Mouse (Mus musculus): Measurements from ENCODE around the gene Fam92b. TPM values are rescaled to one million over a fixed set of nuclear protein-coding genes. Genes with fewer than 3 reads are reported as not detected.
A peak's percentile ranks its signal among the peaks of the same experiment; 100 is the strongest.

Gene Fam92b
- polyA plus RNA-seq, 1 experiment from 2014 or later = not detected

DNA sequence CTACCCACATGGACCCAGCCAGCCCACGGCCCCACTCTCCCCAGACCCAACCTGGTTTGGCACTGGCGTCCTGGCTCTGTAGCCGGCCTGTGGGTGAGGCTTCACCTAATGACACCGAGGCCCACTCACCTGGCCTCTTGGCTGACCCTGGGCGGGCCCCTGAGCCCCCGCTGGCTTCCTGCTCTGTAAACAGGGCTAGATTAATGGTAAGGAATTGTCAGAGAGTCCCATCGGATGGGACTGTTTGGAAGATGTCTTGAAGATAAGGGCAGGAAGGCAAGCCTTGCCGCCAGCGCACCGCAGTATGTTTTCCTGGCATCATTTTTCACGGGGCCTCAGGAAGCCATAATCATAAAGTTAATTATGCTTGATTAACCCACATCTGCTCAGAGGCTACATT is 30.8 kb upstream of the Fam92b start:
- Histone ChIP-seq H3K36me3 (no peaks in the 10 kb centered on the region), H3K4me2 (no peak overlapping the region), H3K27me3 (no peaks in the 10 kb centered on the region), H3K9ac (no peak overlapping the region), H3K4me3 (no peak overlapping the region), H3K27ac (no peak overlapping the region), H3K9me3 (no peaks in the 10 kb centered on the region), H3K4me1 (peaks cover 34% of the 10 kb centered on the region)
- 32% methylated on average over 11 of the region's 11 CpGs for WGBS
- no peak for ATAC-seq (ENCODE audit: insufficient number of reproducible peaks, low FRiP score, low TSS enrichment, low read depth)

- Histone ChIP-seq H3K4me1 (peaks cover 35% of the 10 kb centered on the region), H3K4me2 (no peak overlapping the region), H3K9me3 (no peaks in the 10 kb centered on the region), H3K4me3 (no peak overlapping the region), H3K36me3 (no peaks in the 10 kb centered on the region), H3K9ac (no peak overlapping the region), H3K27me3 (no peaks in the 10 kb centered on the region), H3K27ac (no peak overlapping the region)
- WGBS = 83% methylated on average over 8 of the region's 8 CpGs
- ATAC-seq (ENCODE audit: insufficient number of reproducible peaks, low FRiP score, low TSS enrichment, low read depth) = no peak
These were observed 30.1 kb upstream of the Fam92b start for GRCm38 (mm10) chr8:120207364-120207763.

GRCm38 (mm10) chr8:120205916-120206315 is 28.6 kb upstream of the Fam92b start:
- Histone ChIP-seq H3K9ac (no peak overlapping the region), H3K27ac (no peak overlapping the region), H3K4me2 (no peak overlapping the region), H3K4me1 (peaks cover 32% of the 10 kb centered on the region), H3K36me3 (no peaks in the 10 kb centered on the region), H3K4me3 (no peak overlapping the region), H3K9me3 (no peaks in the 10 kb centered on the region), H3K27me3 (no peaks in the 10 kb centered on the region)
- no peak for ATAC-seq (ENCODE audit: insufficient number of reproducible peaks, low FRiP score, low TSS enrichment, low read depth)
- 82% methylated on average over 9 of the region's 9 CpGs for WGBS

DNA sequence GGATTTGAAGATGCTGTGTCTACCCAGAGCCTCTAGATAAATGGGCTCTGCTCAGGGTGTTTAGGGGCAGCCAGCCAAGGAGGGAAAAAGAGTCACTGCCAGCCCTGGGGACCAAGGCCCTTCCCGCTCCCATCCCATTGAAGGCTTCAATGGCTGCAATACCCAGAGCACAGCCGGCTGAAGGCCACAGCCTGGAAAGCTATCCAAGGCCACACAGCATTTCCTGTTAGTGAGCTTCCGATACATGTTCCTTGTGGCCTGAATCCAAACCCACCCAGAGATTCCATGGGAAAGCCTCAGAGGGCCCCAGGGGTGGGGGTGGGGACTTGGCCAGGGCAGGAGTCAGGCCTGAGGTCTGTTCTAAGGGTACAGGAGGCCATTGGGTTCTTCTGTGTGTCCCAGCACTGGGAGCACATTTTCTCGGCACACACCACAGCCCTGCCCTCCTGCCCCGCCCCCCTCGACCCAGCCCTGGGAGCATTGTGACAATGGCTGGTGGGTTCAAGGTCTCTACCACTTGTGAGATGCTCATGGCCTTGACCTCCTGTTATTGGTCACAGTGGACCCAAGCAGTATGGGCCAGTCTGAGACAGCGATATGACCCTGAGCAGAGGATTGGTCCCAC is 27.6 kb upstream of the Fam92b start:
- Histone ChIP-seq H3K27me3 (no peaks in the 10 kb centered on the region), H3K4me3 (no peak overlapping the region), H3K4me1 (peaks cover 23% of the 10 kb centered on the region), H3K36me3 (no peaks in the 10 kb centered on the region), H3K4me2 (no peak overlapping the region), H3K9ac (no peak overlapping the region), H3K9me3 (no peaks in the 10 kb centered on the region; the same call in 1 of the 2 replicates), H3K27ac (0 out of 2 replicates have a peak overlapping the region, but pooled peaks have one; percentile 3)
- no peak for ATAC-seq (ENCODE audit: insufficient number of reproducible peaks, low FRiP score, low TSS enrichment, low read depth)
- 70% methylated on average over 7 of the region's 7 CpGs for WGBS

- H3K9ac ChIP-seq = no peak overlapping the region
- H3K9me3 ChIP-seq = no peaks in the 10 kb centered on the region; the same call in 1 of the 2 replicates
- no peaks in the 10 kb centered on the region for H3K27me3 ChIP-seq
- no peak for ATAC-seq (ENCODE audit: insufficient number of reproducible peaks, low FRiP score, low TSS enrichment, low read depth)
- H3K36me3 ChIP-seq = no peaks in the 10 kb centered on the region
- no peak overlapping the region for H3K4me2 ChIP-seq
- H3K27ac ChIP-seq = no peak overlapping the region
- H3K4me3 ChIP-seq = no peak overlapping the region
- WGBS = 62% methylated on average over 3 of the region's 3 CpGs
- peaks cover 15% of the 10 kb centered on the region for H3K4me1 ChIP-seq
These were observed 25.3 kb upstream of the Fam92b start for GRCm38 (mm10) chr8:120202546-120202945.

DNA sequence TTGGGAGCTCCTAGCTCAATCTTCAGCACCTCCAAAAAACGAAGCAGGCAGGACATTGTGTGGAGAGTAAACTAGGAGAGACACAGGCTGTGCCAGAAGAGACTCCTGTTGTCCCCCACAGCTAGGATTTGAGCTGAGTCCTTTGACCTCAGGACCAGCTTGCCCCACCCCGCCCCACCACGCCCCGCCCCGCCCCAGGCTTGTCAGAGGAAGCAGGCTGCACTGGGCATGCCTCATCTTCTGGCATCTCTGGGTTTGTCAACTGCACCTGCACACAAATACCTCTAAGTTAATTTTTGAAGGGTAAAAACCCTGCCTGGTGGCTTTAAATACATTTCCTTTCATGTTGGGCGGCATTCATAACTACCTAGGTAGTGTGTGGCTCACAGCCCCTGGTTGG is 24.1 kb upstream of the Fam92b start:
- Histone ChIP-seq H3K4me2 (no peak overlapping the region), H3K9me3 (no peaks in the 10 kb centered on the region; the same call in 1 of the 2 replicates), H3K9ac (no peak overlapping the region), H3K27ac (no peak overlapping the region), H3K4me1 (peaks cover 15% of the 10 kb centered on the region), H3K27me3 (no peaks in the 10 kb centered on the region), H3K36me3 (no peaks in the 10 kb centered on the region), H3K4me3 (no peak overlapping the region)
- WGBS = 84% methylated on average over 6 of the region's 6 CpGs
- no peak for ATAC-seq (ENCODE audit: insufficient number of reproducible peaks, low FRiP score, low TSS enrichment, low read depth)

DNA sequence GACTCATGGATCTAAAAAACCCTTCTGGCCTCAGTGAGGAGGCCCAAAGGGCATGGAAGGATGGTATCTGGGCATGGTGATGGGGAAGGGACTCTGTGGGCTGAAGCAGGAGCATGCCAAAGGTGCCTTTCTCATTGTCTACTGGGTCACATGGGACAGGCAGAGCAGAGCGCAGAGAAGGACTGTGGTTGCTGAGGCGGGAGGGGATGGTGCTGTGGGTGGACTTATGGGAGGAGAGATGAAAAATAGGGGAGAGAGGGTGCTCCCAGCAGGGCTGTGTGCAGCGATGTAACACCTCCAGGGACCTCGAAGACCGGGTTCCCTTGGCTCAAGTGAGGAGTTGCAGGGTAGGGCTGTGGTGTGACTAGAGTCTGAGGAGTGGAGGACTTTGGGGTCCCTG is 14.9 kb upstream of the Fam92b start:
- ATAC-seq (ENCODE audit: insufficient number of reproducible peaks, low FRiP score, low TSS enrichment, low read depth) = no peak
- no peak overlapping the region for H3K4me2 ChIP-seq
- WGBS = 91% methylated on average over 5 of the region's 5 CpGs

GRCm38 (mm10) chr8:120191633-120192032 is 14.4 kb upstream of the Fam92b start:
- Histone ChIP-seq H3K4me2 (peak overlapping the region; percentile 44; the same call in 1 of the 2 replicates), H3K4me1 (peaks cover 48% of the 10 kb centered on the region), H3K27ac (peak overlapping the region; percentile 82), H3K4me3 (no peak overlapping the region), H3K36me3 (no peaks in the 10 kb centered on the region), H3K27me3 (no peaks in the 10 kb centered on the region), H3K9me3 (no peaks in the 10 kb centered on the region), H3K9ac (no peak overlapping the region)
- ATAC-seq (ENCODE audit: insufficient number of reproducible peaks, low FRiP score, low TSS enrichment, low read depth) = no peak
- WGBS = 47% methylated on average over 5 of the region's 5 CpGs

More for the DNA sequence above, 14.9 kb upstream of the Fam92b start:
- Histone ChIP-seq H3K27me3 (no peaks in the 10 kb centered on the region), H3K4me1 (peaks cover 43% of the 10 kb centered on the region), H3K9me3 (no peaks in the 10 kb centered on the region), H3K36me3 (no peaks in the 10 kb centered on the region), H3K27ac (peak overlapping the region; percentile 82), H3K4me3 (no peak overlapping the region), H3K9ac (no peak overlapping the region)

DNA sequence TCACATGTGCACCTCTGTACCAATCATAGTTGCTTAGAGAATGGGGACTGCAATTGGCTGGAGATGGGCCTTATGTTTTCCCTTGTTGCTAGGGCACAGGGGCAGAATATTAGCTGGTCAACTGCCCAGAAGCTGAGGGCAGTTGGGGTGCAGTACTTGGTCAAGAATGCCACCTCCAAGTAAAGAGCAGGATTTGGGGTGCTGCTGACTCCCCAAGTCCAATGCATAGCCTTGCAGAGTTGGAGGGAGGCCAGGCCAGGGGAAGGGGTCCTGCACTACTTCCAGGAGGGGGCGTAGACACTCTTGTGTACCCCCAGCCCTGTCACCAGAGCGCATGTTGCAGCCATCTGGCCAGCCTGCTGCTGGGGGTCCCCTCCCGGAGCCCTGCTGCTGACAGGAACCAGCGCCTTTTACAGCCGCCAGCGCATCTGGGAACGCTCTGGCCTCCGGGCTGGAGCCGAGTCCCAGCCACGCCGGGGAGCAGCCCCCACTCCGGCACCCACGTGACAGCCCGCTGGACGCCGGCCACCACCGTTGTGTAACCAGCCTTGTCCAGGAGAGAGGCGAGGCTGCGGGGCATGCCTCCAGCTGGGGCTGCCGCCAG is 13.6 kb upstream of the Fam92b start:
- Histone ChIP-seq H3K4me3 (peak overlapping the region; percentile 27), H3K9me3 (no peaks in the 10 kb centered on the region), H3K27me3 (no peaks in the 10 kb centered on the region), H3K4me2 (peak overlapping the region; percentile 44), H3K9ac (no peak overlapping the region), H3K36me3 (no peaks in the 10 kb centered on the region), H3K27ac (peak overlapping the region; percentile 82), H3K4me1 (peaks cover 55% of the 10 kb centered on the region)
- WGBS = 9% methylated on average over 20 of the region's 20 CpGs
- peak; percentile 89 for ATAC-seq (ENCODE audit: insufficient number of reproducible peaks, low FRiP score, low TSS enrichment, low read depth)

DNA sequence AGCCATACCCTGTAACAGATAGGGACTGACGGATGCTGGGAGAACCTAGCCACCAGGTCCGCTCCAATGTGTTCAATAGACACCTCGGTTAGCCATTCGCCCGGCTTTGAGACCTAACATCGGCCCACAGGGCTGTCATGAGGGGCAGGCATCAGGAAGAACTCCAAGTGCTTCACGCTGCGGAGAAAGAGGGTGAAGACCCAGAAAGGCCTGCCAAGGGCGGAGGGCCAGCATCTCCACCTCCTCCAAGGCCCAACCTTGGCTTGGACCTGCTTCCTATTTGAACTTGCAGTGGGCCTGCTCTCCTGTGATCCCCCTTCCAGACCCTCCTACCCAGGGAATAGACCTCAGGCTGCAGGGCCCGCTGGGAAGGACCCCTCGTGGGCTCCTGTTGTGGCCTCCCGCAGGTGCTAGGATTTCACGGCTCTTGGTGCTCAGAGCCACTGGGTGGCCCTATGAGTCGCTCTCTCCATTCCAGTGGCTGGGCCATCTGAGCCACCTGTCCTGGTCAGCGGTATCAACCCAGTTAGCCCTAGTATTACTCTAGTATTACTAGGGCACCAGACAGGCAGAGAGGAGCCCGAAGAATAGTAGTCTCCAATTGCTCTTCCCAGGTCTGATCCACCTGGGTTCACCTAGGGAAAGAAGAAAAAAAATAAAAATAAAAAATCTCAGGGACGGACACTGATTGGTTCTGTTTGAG is 13.0 kb upstream of the Fam92b start:
- no peak overlapping the region for H3K4me2 ChIP-seq
- 0 out of 2 replicates have a peak, but pooled peaks have one; percentile 2 for ATAC-seq (ENCODE audit: insufficient number of reproducible peaks, low FRiP score, low TSS enrichment, low read depth)

GRCm38 (mm10) chr8:120189440-120189839 is 12.2 kb upstream of the Fam92b start:
- H3K4me3 ChIP-seq = no peak overlapping the region
- H3K4me2 ChIP-seq = no peak overlapping the region
- H3K27ac ChIP-seq = no peak overlapping the region
- no peaks in the 10 kb centered on the region for H3K36me3 ChIP-seq
- no peak overlapping the region for H3K9ac ChIP-seq
- peaks cover 70% of the 10 kb centered on the region for H3K4me1 ChIP-seq
- H3K27me3 ChIP-seq = no peaks in the 10 kb centered on the region
- 75% methylated on average over 6 of the region's 6 CpGs for WGBS
- H3K9me3 ChIP-seq = no peaks in the 10 kb centered on the region
- no peak for ATAC-seq (ENCODE audit: insufficient number of reproducible peaks, low FRiP score, low TSS enrichment, low read depth)

More for the DNA sequence above, 13.0 kb upstream of the Fam92b start:
- Histone ChIP-seq H3K9me3 (no peaks in the 10 kb centered on the region), H3K27ac (peak overlapping the region; percentile 82; the same call in 1 of the 2 replicates), H3K9ac (no peak overlapping the region), H3K36me3 (no peaks in the 10 kb centered on the region), H3K4me1 (peaks cover 61% of the 10 kb centered on the region), H3K4me3 (no peak overlapping the region), H3K27me3 (no peaks in the 10 kb centered on the region)
- WGBS = 71% methylated on average over 17 of the region's 17 CpGs

DNA sequence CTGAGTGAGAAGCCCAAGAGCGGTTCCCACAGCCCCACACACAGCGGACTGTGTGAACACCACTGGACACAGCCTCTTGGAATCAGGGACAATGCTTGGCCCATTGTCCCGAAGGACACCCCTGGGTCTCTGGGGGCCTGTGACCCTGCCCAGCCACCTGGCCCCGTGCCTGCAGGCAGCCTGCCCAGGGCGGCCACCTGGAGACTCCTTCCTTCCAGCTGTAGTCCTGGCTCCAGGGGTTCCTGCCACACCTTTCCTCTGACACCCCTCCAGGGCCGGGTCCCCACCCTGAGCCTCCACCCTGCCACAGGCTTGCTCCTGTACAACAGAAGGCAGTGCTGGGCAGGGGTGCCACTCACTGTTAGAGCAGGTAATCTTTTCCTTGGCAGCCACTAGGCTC is 11.2 kb upstream of the Fam92b start:
- no peaks in the 10 kb centered on the region for H3K9me3 ChIP-seq
- H3K36me3 ChIP-seq = no peaks in the 10 kb centered on the region
- H3K27me3 ChIP-seq = no peaks in the 10 kb centered on the region
- H3K4me1 ChIP-seq = peaks cover 79% of the 10 kb centered on the region
- H3K4me3 ChIP-seq = no peak overlapping the region
- H3K4me2 ChIP-seq = no peak overlapping the region
- ATAC-seq (ENCODE audit: insufficient number of reproducible peaks, low FRiP score, low TSS enrichment, low read depth) = no peak
- 74% methylated on average over 6 of the region's 6 CpGs for WGBS
- no peak overlapping the region for H3K9ac ChIP-seq
- no peak overlapping the region for H3K27ac ChIP-seq
